Mouse (Mus musculus) neural tube, embryonic 14.5 days (tissue): ENCODE results near the gene Pitpnc1. TPM values are rescaled to one million over a fixed set of nuclear protein-coding genes. Genes with fewer than 3 reads are reported as not detected.

Source experiments
- ATAC-seq: fragments of 200-750 bp; cut with Nextera tagmentation; 2 replicates; pipeline ENCODE4 v1.8.0; 2017; ENCODE audit warnings: low read depth, mild to moderate bottlenecking, moderate TSS enrichment, moderate library complexity
- H3K27ac ChIP-seq: fragments of 300-500 bp; sonication (generic); 2 replicates; pipeline ENCODE4 v1.5.1; 2014; ENCODE audit warnings: low read depth, mild to moderate bottlenecking, control low read depth, low read length, moderate library complexity, mixed read lengths
- H3K27me3 ChIP-seq: fragments of 300-500 bp; sonication (generic); 2 replicates; pipeline ENCODE4 v1.6.1; 2014; ENCODE audit warnings: low read length; ENCODE audit not compliant: control insufficient read depth, insufficient read depth
- H3K36me3 ChIP-seq: fragments of 300-500 bp; sonication (generic); 2 replicates; pipeline ENCODE4 v1.6.1; 2014; ENCODE audit warnings: low read length, mixed read lengths; ENCODE audit not compliant: control insufficient read depth, insufficient read depth
- H3K4me1 ChIP-seq: fragments of 300-500 bp; sonication (generic); 2 replicates; pipeline ENCODE4 v1.6.1; 2014; ENCODE audit warnings: low read length; ENCODE audit not compliant: control insufficient read depth, insufficient read depth
- H3K4me2 ChIP-seq: fragments of 300-500 bp; sonication (generic); 2 replicates; pipeline ENCODE4 v1.6.1; 2014; ENCODE audit warnings: mild to moderate bottlenecking, low read depth, low read length, control low read depth
- H3K4me3 ChIP-seq: fragments of 300-500 bp; sonication (generic); 2 replicates; pipeline ENCODE4 v1.5.1; 2014; ENCODE audit warnings: low read depth, low read length, control low read depth, mixed read lengths
- H3K9ac ChIP-seq: fragments of 300-500 bp; sonication (generic); replicated peaks from 2 replicates; pipeline ENCODE4 v1.6.1; 2014; ENCODE audit warnings: low read depth, mild to moderate bottlenecking, control low read depth, low read length, mixed read lengths
- H3K9me3 ChIP-seq: fragments of 300-500 bp; sonication (generic); 2 replicates; pipeline ENCODE4 v1.6.1; 2016; ENCODE audit warnings: low read length; ENCODE audit not compliant: control insufficient read depth
- WGBS: fragments of 180-500 bp; shearing (Covaris S2); extraction: QIAGEN DNeasy Blood & Tissue Kit; methylation state at CpG from one replicate; pipeline ENCODE4 v1.1.7; 2014; 5-methylcytosine and 5-hydroxymethylcytosine counted together
- polyA plus RNA-seq: library from polyadenylated mRNA; unstranded; fragments of >200 nt; fragmentation: Nextera tagmentation; extraction: Ambion mirVana; gene quantifications from 2 replicates; pipeline ENCODE4 v1.2.1, GENCODE M21; 2014

The Pitpnc1 gene
- polyA plus RNA-seq, 1 experiment from 2014 or later = 45.2 TPM

GRCm38 (mm10) chr11:107233252-107233890 is 237.1 kb downstream of the Pitpnc1 start:
- no peak overlapping the region for H3K9ac ChIP-seq
- no peak overlapping the region for H3K27ac ChIP-seq
- H3K4me3 ChIP-seq = no peak overlapping the region
- 72% methylated on average over 5 of the region's 5 CpGs for WGBS
- no peak overlapping the region for H3K4me2 ChIP-seq
- no peaks in the 10 kb centered on the region for H3K4me1 ChIP-seq
- no peak for ATAC-seq
- no peaks in the 10 kb centered on the region for H3K27me3 ChIP-seq
- H3K9me3 ChIP-seq = no peaks in the 10 kb centered on the region
- no peaks in the 10 kb centered on the region for H3K36me3 ChIP-seq

- Histone ChIP-seq H3K27me3 (no peaks in the 10 kb centered on the region), H3K9ac (no peak overlapping the region), H3K4me3 (no peak overlapping the region), H3K9me3 (no peaks in the 10 kb centered on the region), H3K4me1 (no peaks in the 10 kb centered on the region), H3K27ac (no peak overlapping the region), H3K36me3 (no peaks in the 10 kb centered on the region), H3K4me2 (no peak overlapping the region)
- no peak for ATAC-seq
- WGBS = 33% methylated on average over 10 of the region's 10 CpGs
These were observed 240.4 kb downstream of the Pitpnc1 start for GRCm38 (mm10) chr11:107230128-107230527.

GRCm38 (mm10) chr11:107226431-107226830 is 244.1 kb downstream of the Pitpnc1 start:
- no peaks in the 10 kb centered on the region for H3K36me3 ChIP-seq
- H3K4me1 ChIP-seq = no peaks in the 10 kb centered on the region
- no peak overlapping the region for H3K4me2 ChIP-seq
- no peak overlapping the region for H3K9ac ChIP-seq
- no peak overlapping the region for H3K27ac ChIP-seq
- ATAC-seq = no peak
- no peaks in the 10 kb centered on the region for H3K9me3 ChIP-seq
- H3K27me3 ChIP-seq = no peaks in the 10 kb centered on the region
- no peak overlapping the region for H3K4me3 ChIP-seq
- 88% methylated on average over 1 of the region's 1 CpGs for WGBS

- WGBS = 94% methylated on average over 10 of the region's 10 CpGs
- no peak overlapping the region for H3K4me2 ChIP-seq
- H3K36me3 ChIP-seq = no peaks in the 10 kb centered on the region
- H3K4me1 ChIP-seq = no peaks in the 10 kb centered on the region
- no peaks in the 10 kb centered on the region for H3K9me3 ChIP-seq
- H3K4me3 ChIP-seq = no peak overlapping the region
- H3K27me3 ChIP-seq = no peaks in the 10 kb centered on the region
- H3K27ac ChIP-seq = no peak overlapping the region
- H3K9ac ChIP-seq = no peak overlapping the region
- ATAC-seq = no peak
These were observed 244.5 kb downstream of the Pitpnc1 start for GRCm38 (mm10) chr11:107226013-107226412.

GRCm38 (mm10) chr11:107225301-107225700 is 245.2 kb downstream of the Pitpnc1 start:
- Histone ChIP-seq H3K27ac (no peak overlapping the region), H3K27me3 (no peaks in the 10 kb centered on the region), H3K4me2 (no peak overlapping the region), H3K9ac (no peak overlapping the region), H3K9me3 (no peaks in the 10 kb centered on the region), H3K4me1 (no peaks in the 10 kb centered on the region), H3K36me3 (no peaks in the 10 kb centered on the region), H3K4me3 (no peak overlapping the region)
- no peak for ATAC-seq
- WGBS = 85% methylated on average over 5 of the region's 5 CpGs

- Histone ChIP-seq H3K4me3 (no peak overlapping the region), H3K9ac (no peak overlapping the region), H3K27ac (no peak overlapping the region), H3K4me1 (no peaks in the 10 kb centered on the region), H3K9me3 (no peaks in the 10 kb centered on the region), H3K36me3 (no peaks in the 10 kb centered on the region), H3K27me3 (no peaks in the 10 kb centered on the region), H3K4me2 (no peak overlapping the region)
- no peak for ATAC-seq
- 78% methylated on average over 8 of the region's 8 CpGs for WGBS
These were observed 246.8 kb downstream of the Pitpnc1 start for GRCm38 (mm10) chr11:107223667-107224214.

- 90% methylated on average over 1 of the region's 1 CpGs for WGBS
- no peak overlapping the region for H3K4me3 ChIP-seq
- H3K36me3 ChIP-seq = no peaks in the 10 kb centered on the region
- no peak for ATAC-seq
- H3K4me2 ChIP-seq = no peak overlapping the region
- H3K4me1 ChIP-seq = no peaks in the 10 kb centered on the region
- H3K27ac ChIP-seq = no peak overlapping the region
- no peak overlapping the region for H3K9ac ChIP-seq
- H3K9me3 ChIP-seq = no peaks in the 10 kb centered on the region
- no peaks in the 10 kb centered on the region for H3K27me3 ChIP-seq
These were observed 247.3 kb downstream of the Pitpnc1 start for GRCm38 (mm10) chr11:107223169-107223561.

- no peaks in the 10 kb centered on the region for H3K4me1 ChIP-seq
- no peaks in the 10 kb centered on the region for H3K9me3 ChIP-seq
- no peaks in the 10 kb centered on the region for H3K27me3 ChIP-seq
- WGBS = 68% methylated on average over 12 of the region's 12 CpGs
- no peak overlapping the region for H3K9ac ChIP-seq
- ATAC-seq = no peak
- no peaks in the 10 kb centered on the region for H3K36me3 ChIP-seq
- H3K4me2 ChIP-seq = no peak overlapping the region
- H3K27ac ChIP-seq = no peak overlapping the region
- no peak overlapping the region for H3K4me3 ChIP-seq
These were observed 247.8 kb downstream of the Pitpnc1 start for GRCm38 (mm10) chr11:107222531-107223168.

- Histone ChIP-seq H3K4me2 (no peak overlapping the region), H3K27ac (no peak overlapping the region), H3K4me1 (no peaks in the 10 kb centered on the region), H3K27me3 (no peaks in the 10 kb centered on the region), H3K9ac (no peak overlapping the region), H3K9me3 (no peaks in the 10 kb centered on the region), H3K4me3 (no peak overlapping the region), H3K36me3 (no peaks in the 10 kb centered on the region; the same call in 1 of the 2 replicates)
- ATAC-seq = no peak
- 86% methylated on average over 9 of the region's 9 CpGs for WGBS
These were observed 255.4 kb downstream of the Pitpnc1 start for GRCm38 (mm10) chr11:107215111-107215510.
